In genomic region chr3:123103151-123103860, GRCm38 (mm10) we compare ENCODE assay signal across 8 mouse cellular contexts.
DNase-seq lines count a peak whose midpoint lies in the region; ATAC-seq and TF ChIP-seq lines count a peak whose summit lies in the region.

No protein-coding gene starts in this region.

- peaks cover 11% of the 10 kb centered on the region for H3K4me1 ChIP-seq in heart, embryonic 10.5 days
- H3K4me1 ChIP-seq in kidney, embryonic 14.5 days (ENCODE audit: control insufficient read depth, insufficient read depth, low read length): peaks cover 3% of the 10 kb centered on the region; the same call in 1 of the 2 replicates
- H3K4me1 ChIP-seq in limb, embryonic 12.5 days (replicated peaks): peaks cover 12% of the 10 kb centered on the region

- peak; percentile 49 for DNase-seq in CD4-positive helper T cell, adult 2 months (ENCODE audit: low read depth, low spot score)
- peak; percentile 87 for DNase-seq in adrenal gland, postnatal 14 days
- DNase-seq in embryo, embryonic 9.5 days (ENCODE audit: extremely low spot score): peak; percentile 72
- DNase-seq in heart, embryonic 10.5 days (ENCODE audit: low spot score): peak; percentile 79
- peak; percentile 42 for DNase-seq in telencephalon, adult 2 months (ENCODE audit: low read depth, low spot score)

- 25% methylated on average over 13 of the region's 13 CpGs for whole genome bisulfite sequencing in heart, embryonic 10.5 days
- 28% methylated on average over 13 of the region's 13 CpGs for WGBS in kidney, embryonic 14.5 days
- WGBS in limb, embryonic 12.5 days: 24% methylated on average over 12 of the region's 13 CpGs

- H3K4me3 ChIP-seq in heart, embryonic 10.5 days: no peak overlapping the region
- H3K4me3 ChIP-seq in kidney, embryonic 14.5 days (ENCODE audit: low read length): no peak overlapping the region
- no peak overlapping the region for H3K4me3 ChIP-seq in limb, embryonic 12.5 days (replicated peaks)
- H3K4me3 ChIP-seq in myocyte: no peak overlapping the region

- H3K27ac ChIP-seq in heart, embryonic 10.5 days: no peak overlapping the region
- no peak overlapping the region for H3K27ac ChIP-seq in kidney, embryonic 14.5 days (ENCODE audit: low read depth, low read length)
- H3K27ac ChIP-seq in limb, embryonic 12.5 days: no peak overlapping the region

- H3K27me3 ChIP-seq in heart, embryonic 10.5 days (ENCODE audit: insufficient read depth, poor library complexity, severe bottlenecking): no peaks in the 10 kb centered on the region
- H3K27me3 ChIP-seq in kidney, embryonic 14.5 days (ENCODE audit: control insufficient read depth, insufficient read depth, low read length): no peaks in the 10 kb centered on the region
- H3K27me3 ChIP-seq in limb, embryonic 12.5 days: no peaks in the 10 kb centered on the region
- no peaks in the 10 kb centered on the region for H3K27me3 ChIP-seq in myocyte (ENCODE audit: control insufficient read depth, insufficient read depth, insufficient read length)

- H3K9me3 ChIP-seq in heart, embryonic 10.5 days: no peaks in the 10 kb centered on the region
- no peaks in the 10 kb centered on the region for H3K9me3 ChIP-seq in kidney, embryonic 14.5 days (ENCODE audit: control insufficient read depth, low read length)
- H3K9me3 ChIP-seq in limb, embryonic 12.5 days: no peaks in the 10 kb centered on the region

- no peak overlapping the region for H3ac ChIP-seq in myocyte (ENCODE audit: control insufficient read depth, insufficient read length)

- no peaks in the 10 kb centered on the region for H3K79me2 ChIP-seq in myocyte (ENCODE audit: control insufficient read depth, insufficient read depth)

- no peaks in the 10 kb centered on the region for H3K36me3 ChIP-seq in heart, embryonic 10.5 days
- no peaks in the 10 kb centered on the region for H3K36me3 ChIP-seq in kidney, embryonic 14.5 days (ENCODE audit: control insufficient read depth, insufficient read depth, low read length)
- H3K36me3 ChIP-seq in limb, embryonic 12.5 days: no peaks in the 10 kb centered on the region
- no peaks in the 10 kb centered on the region for H3K36me3 ChIP-seq in myocyte (ENCODE audit: control insufficient read depth, insufficient read depth)

- ATAC-seq in kidney, embryonic 14.5 days (ENCODE audit: low FRiP score, low TSS enrichment): peak; percentile 88
- ATAC-seq in limb, embryonic 12.5 days (ENCODE audit: insufficient number of reproducible peaks, insufficient read depth, low FRiP score, low TSS enrichment, low read depth): 0 out of 2 replicates have a peak, but pooled peaks have one; percentile 54

- no peak for TF ChIP-seq POLR2A in myocyte (IDR thresholded peaks at IDR 0.05; ENCODE audit: insufficient read length, low read depth)

- no peak overlapping the region for H3K9ac ChIP-seq in kidney, embryonic 14.5 days (ENCODE audit: low read depth, low read length)
- H3K9ac ChIP-seq in limb, embryonic 12.5 days (replicated peaks): no peak overlapping the region

- no peak overlapping the region for H3K4me2 ChIP-seq in kidney, embryonic 14.5 days (replicated peaks; ENCODE audit: low read depth, low read length)
- H3K4me2 ChIP-seq in limb, embryonic 12.5 days: no peak overlapping the region
- H3K4me2 ChIP-seq in myocyte (ENCODE audit: low read depth): peak overlapping the region; percentile 59

TF ChIP-seq in myocyte, 11 proteins besides CTCF, POLR2A, EP300 and RAD21:
- TF ChIP-seq TCF3 (IDR thresholded peaks at IDR 0.05; ENCODE audit: insufficient read length, low read depth): no peak
- TF ChIP-seq MYOD1 (IDR thresholded peaks at IDR 0.05; ENCODE audit: control insufficient read depth in 1 of 3, insufficient read length in 2 of 3, low read depth in 2 of 3): no peak
